Mouse (Mus musculus) CD4-positive, CD25-positive, alpha-beta regulatory T cell, adult 4 months (primary cell): ENCODE measurements around the gene Dmpk. TPM values are rescaled to one million over a fixed set of nuclear protein-coding genes. Genes with fewer than 3 reads are reported as not detected.

Source experiments
- polyA plus RNA-seq, 2 experiments: library from polyadenylated mRNA; unstranded; fragments of 100-300 nt; shearing (Covaris generic); gene quantifications; one replicate each; pipeline ENCODE4 v1.2.1; 2017

Dmpk gene
- polyA plus RNA-seq, 2 experiments from 2014 or later: 0.44 TPM; not detected in 1

Other genes starting within 250 kb of the Dmpk start
- under 1 TPM in 1 of 2 experiments, not detected in 1; 0.22 TPM for gene Mill2, start 243.9 kb upstream of the Dmpk start, polyA plus RNA-seq
- 100 to 1,000 TPM; 246 to 259 TPM for gene Pglyrp1, start 212.5 kb upstream of the Dmpk start, polyA plus RNA-seq
- 1 to 10 TPM; 7.6 to 8.9 TPM for gene Ccdc61, start 173.4 kb upstream of the Dmpk start, polyA plus RNA-seq
- not detected for gene Nova2, start 158.0 kb upstream of the Dmpk start, polyA plus RNA-seq
- gene Nanos2, start 96.4 kb upstream of the Dmpk start, polyA plus RNA-seq: not detected
- gene Mypop, start 92.6 kb upstream of the Dmpk start, polyA plus RNA-seq: 1 to 10 TPM; 1.7 to 3.0 TPM
- 1 to 10 TPM; 2.0 to 2.4 TPM for gene Irf2bp1, start 79.8 kb upstream of the Dmpk start, polyA plus RNA-seq
- not detected for gene Foxa3, start 60.3 kb upstream of the Dmpk start, polyA plus RNA-seq
- 1 to 10 TPM; 5.0 to 6.4 TPM for gene Sympk, start 59.5 kb upstream of the Dmpk start, polyA plus RNA-seq
- gene Rsph6a, start 29.2 kb upstream of the Dmpk start, polyA plus RNA-seq: not detected
- gene Dmwd, start 7.6 kb upstream of the Dmpk start, polyA plus RNA-seq: not detected
- under 1 TPM; 0.46 to 0.83 TPM for gene Six5, start 10.7 kb downstream of the Dmpk start, polyA plus RNA-seq
- gene Gm4969, start 34.5 kb downstream of the Dmpk start, polyA plus RNA-seq: not detected
- 10 to 100 TPM; 23.1 to 29.0 TPM for gene Fbxo46, start 36.0 kb downstream of the Dmpk start, polyA plus RNA-seq
- 10 to 100 TPM in 1 of 2 experiments, 1 to 10 TPM in 1; 9.1 to 17.8 TPM for gene Qpctl, start 65.4 kb downstream of the Dmpk start, polyA plus RNA-seq
- 10 to 100 TPM; 63.0 to 77.3 TPM for gene Snrpd2, start 65.9 kb downstream of the Dmpk start, polyA plus RNA-seq
- gene Gipr, start 82.3 kb downstream of the Dmpk start, polyA plus RNA-seq: not detected
- 10 to 100 TPM in 1 of 2 experiments, 1 to 10 TPM in 1; 10.0 to 30.1 TPM for gene Eml2, start 92.6 kb downstream of the Dmpk start, polyA plus RNA-seq
- under 1 TPM in 1 of 2 experiments, not detected in 1; 0.11 TPM for gene Gpr4, start 128.7 kb downstream of the Dmpk start, polyA plus RNA-seq
- 10 to 100 TPM; 15.2 to 24.0 TPM for gene Opa3, start 144.5 kb downstream of the Dmpk start, polyA plus RNA-seq
- 100 to 1,000 TPM in 1 of 2 experiments, 10 to 100 TPM in 1; 52.3 to 109 TPM for gene Vasp, start 188.0 kb downstream of the Dmpk start, polyA plus RNA-seq
- 1 to 10 TPM; 1.7 to 2.1 TPM for gene Ppm1n, start 196.2 kb downstream of the Dmpk start, polyA plus RNA-seq
- not detected for gene Rtn2, start 198.8 kb downstream of the Dmpk start, polyA plus RNA-seq
- gene Fosb, start 226.2 kb downstream of the Dmpk start, polyA plus RNA-seq: 1 to 10 TPM in 1 of 2 experiments, under 1 TPM in 1; 0.35 to 2.7 TPM